13 mouse cellular contexts compared by ENCODE assay signal in genomic region chr17:88764136-88764485, GRCm38 (mm10). TPM values are rescaled to one million over a fixed set of nuclear protein-coding genes. Genes with fewer than 3 reads are reported as not detected.
DNase-seq lines count a peak whose midpoint lies in the region; ATAC-seq lines count a peak whose summit lies in the region.
"Had no signal": no experiment of that assay in that cellular context is flagged by ENCODE, and none has a peak within 500 bp of the region (broad histone marks: within the 10 kb centered on the region; RNA-seq: fewer than 3 reads in every experiment).

No protein-coding gene starts in this region.

- no peak overlapping the region for H3K4me3 ChIP-seq in embryonic facial prominence, embryonic 11.5 days (ENCODE audit: low read depth, low read length)
- H3K4me3 ChIP-seq in hindbrain, embryonic 15.5 days, result no peak overlapping the region
- no peak overlapping the region for H3K4me3 ChIP-seq in neural tube, embryonic 14.5 days (ENCODE audit: low read depth, low read length)
- H3K4me3 ChIP-seq: liver, embryonic 15.5 days had no signal

- H3K9me3 ChIP-seq in embryonic facial prominence, embryonic 11.5 days (replicated peaks; ENCODE audit: control insufficient read depth, low read length), result no peaks in the 10 kb centered on the region
- no peaks in the 10 kb centered on the region for H3K9me3 ChIP-seq in hindbrain, embryonic 15.5 days
- no peaks in the 10 kb centered on the region for H3K9me3 ChIP-seq in neural tube, embryonic 14.5 days (ENCODE audit: control insufficient read depth, low read length)
- H3K9me3 ChIP-seq: liver, embryonic 15.5 days had no signal

- no peak overlapping the region for H3K27ac ChIP-seq in embryonic facial prominence, embryonic 11.5 days (replicated peaks; ENCODE audit: low read depth, low read length)
- H3K27ac ChIP-seq in hindbrain, embryonic 15.5 days (replicated peaks), result no peak overlapping the region
- no peak overlapping the region for H3K27ac ChIP-seq in neural tube, embryonic 14.5 days (ENCODE audit: low read depth, low read length)
- H3K27ac ChIP-seq: liver, embryonic 15.5 days had no signal

- peak; percentile 90 for ATAC-seq in embryonic facial prominence, embryonic 11.5 days (replicated peaks; ENCODE audit: insufficient number of reproducible peaks, low FRiP score, low TSS enrichment, low read depth)
- peak; percentile 85 for ATAC-seq in hindbrain, embryonic 15.5 days (ENCODE audit: low FRiP score, low read depth)
- peak; percentile 79 for ATAC-seq in neural tube, embryonic 14.5 days (ENCODE audit: low read depth)
- ATAC-seq: CD4-positive, CD25-positive, alpha-beta regulatory T cell, adult 4 months had no signal

- no peaks in the 10 kb centered on the region; the same call in 1 of the 2 replicates for H3K4me1 ChIP-seq in embryonic facial prominence, embryonic 11.5 days (ENCODE audit: control insufficient read depth, insufficient read depth, low read length)
- H3K4me1 ChIP-seq in hindbrain, embryonic 15.5 days (replicated peaks), result no peaks in the 10 kb centered on the region
- no peaks in the 10 kb centered on the region for H3K4me1 ChIP-seq in neural tube, embryonic 14.5 days (ENCODE audit: control insufficient read depth, insufficient read depth, low read length)
- H3K4me1 ChIP-seq: liver, embryonic 15.5 days had no signal

- no peak overlapping the region for H3K4me2 ChIP-seq in embryonic facial prominence, embryonic 11.5 days (ENCODE audit: low read depth, low read length)
- no peak overlapping the region for H3K4me2 ChIP-seq in hindbrain, embryonic 15.5 days
- H3K4me2 ChIP-seq in neural tube, embryonic 14.5 days (ENCODE audit: low read depth, low read length), result no peak overlapping the region
- H3K4me2 ChIP-seq: liver, embryonic 15.5 days had no signal

- H3K36me3 ChIP-seq in embryonic facial prominence, embryonic 11.5 days (replicated peaks; ENCODE audit: control insufficient read depth, insufficient read depth, low read depth, low read length), result no peaks in the 10 kb centered on the region
- no peaks in the 10 kb centered on the region for H3K36me3 ChIP-seq in hindbrain, embryonic 15.5 days
- H3K36me3 ChIP-seq in neural tube, embryonic 14.5 days (ENCODE audit: control insufficient read depth, insufficient read depth, low read length), result no peaks in the 10 kb centered on the region
- H3K36me3 ChIP-seq: liver, embryonic 15.5 days had no signal

- no peak overlapping the region for H3K9ac ChIP-seq in embryonic facial prominence, embryonic 11.5 days (replicated peaks; ENCODE audit: low read length)
- H3K9ac ChIP-seq in hindbrain, embryonic 15.5 days, result no peak overlapping the region
- H3K9ac ChIP-seq in neural tube, embryonic 14.5 days (replicated peaks; ENCODE audit: low read depth, low read length), result no peak overlapping the region
- H3K9ac ChIP-seq: liver, embryonic 15.5 days had no signal

- DNase-seq in layer of hippocampus, adult 9-11 months, result peak; percentile 63
- DNase-seq in layer of hippocampus, postnatal 14 days (ENCODE audit: low spot score in 2 of 2), result no peak
- peak; percentile 47 for DNase-seq in embryonic facial prominence, embryonic 11.5 days (ENCODE audit: low spot score)
- DNase-seq in liver, result no peak
- DNase-seq in cerebellum, adult 8-10 months, result no peak
- DNase-seq in gastrocnemius, postnatal 10 days, result no peak
- DNase-seq: cerebellum, postnatal 14 days; heart, postnatal 10 days; kidney, postnatal 4 days had no signal

- H3K27me3 ChIP-seq in embryonic facial prominence, embryonic 11.5 days (ENCODE audit: control insufficient read depth, insufficient read depth, low read length), result no peaks in the 10 kb centered on the region
- no peaks in the 10 kb centered on the region for H3K27me3 ChIP-seq in hindbrain, embryonic 15.5 days
- H3K27me3 ChIP-seq in neural tube, embryonic 14.5 days (ENCODE audit: control insufficient read depth, insufficient read depth, low read length), result no peaks in the 10 kb centered on the region
- H3K27me3 ChIP-seq: liver, embryonic 15.5 days had no signal

- WGBS in embryonic facial prominence, embryonic 11.5 days, result 41% methylated on average over 3 of the region's 3 CpGs
- whole genome bisulfite sequencing in hindbrain, embryonic 15.5 days, result 23% methylated on average over 3 of the region's 3 CpGs
- 30% methylated on average over 3 of the region's 3 CpGs for WGBS in neural tube, embryonic 14.5 days

RNA-seq across cellular contexts. Expression of gene Lhcgr, which starts 27.7 kb away (rescaled TPM):
- total RNA-seq in layer of hippocampus, postnatal 14 days (2021), result under 1 TPM; 0.23 to 0.29 TPM
- 0.07 TPM in 1 of 2 replicates, not detected in the other for polyA plus RNA-seq in embryonic facial prominence, embryonic 11.5 days (2014; fragmentation: Nextera tagmentation; extraction: Ambion mirVana)
- polyA plus RNA-seq in hindbrain, embryonic 15.5 days (2015; fragmentation: Nextera tagmentation; extraction: Ambion mirVana), result 2.5 and 2.8 TPM in 2 replicates
- polyA plus RNA-seq in neural tube, embryonic 14.5 days (2014; fragmentation: Nextera tagmentation; extraction: Ambion mirVana), result 2.4 and 3.1 TPM in 2 replicates
- total RNA-seq in gastrocnemius, postnatal 10 days (2021), result under 1 TPM; 0.31 to 0.63 TPM
- polyA plus RNA-seq: CD4-positive, CD25-positive, alpha-beta regulatory T cell, adult 4 months; liver, embryonic 15.5 days had no signal

Comparison
In these comparisons a context has a peak if more than half of its experiments do, and no peak if none do; other contexts are left out.
1. DNase-seq: peak in layer of hippocampus, adult 9-11 months (single experiment) and embryonic facial prominence, embryonic 11.5 days (single experiment); none in layer of hippocampus, postnatal 14 days (0 of 2), liver (single experiment), cerebellum, adult 8-10 months (single experiment) and gastrocnemius, postnatal 10 days (single experiment).
2. Peak in every context shown above with its lines, with median percentiles within 50 percentile points of each other: ATAC-seq.